Mouse (Mus musculus) stomach, postnatal 0 days (tissue): Measurements from ENCODE around the gene Zfp830. TPM values are rescaled to one million over a fixed set of nuclear protein-coding genes. Genes with fewer than 3 reads are reported as not detected.

Experiments
- ATAC-seq: fragments of 200-750 bp; cut with Nextera tagmentation; 2 replicates; pipeline ENCODE4 v1.8.0; 2017; ENCODE audit not compliant: low FRiP score, low TSS enrichment
- DNase-seq: peaks from one replicate; pipeline ENCODE4 v3.0.0-alpha.2; 2016; ENCODE audit warnings: low spot score
- H3K27ac ChIP-seq: fragments of 300-500 bp; sonication (generic); replicated peaks from 2 replicates; pipeline ENCODE4 v1.5.1; 2014; ENCODE audit warnings: mild to moderate bottlenecking, control low read depth
- H3K27me3 ChIP-seq: fragments of 300-500 bp; sonication (generic); 2 replicates; pipeline ENCODE4 v1.6.1; 2014; ENCODE audit warnings: low read length; ENCODE audit not compliant: control insufficient read depth, insufficient read depth
- H3K36me3 ChIP-seq: fragments of 300-500 bp; sonication (generic); 2 replicates; pipeline ENCODE4 v1.6.1; 2014; ENCODE audit warnings: low read length, mixed read lengths; ENCODE audit not compliant: control insufficient read depth, insufficient read depth
- H3K4me1 ChIP-seq: fragments of 300-500 bp; sonication (generic); replicated peaks from 2 replicates; pipeline ENCODE4 v1.6.1; 2014; ENCODE audit warnings: antibody characterized with exemption; ENCODE audit not compliant: control insufficient read depth, insufficient read depth
- H3K4me2 ChIP-seq: fragments of 300-500 bp; sonication (generic); replicated peaks from 2 replicates; pipeline ENCODE4 v1.6.1; 2014; ENCODE audit warnings: low read depth, mild to moderate bottlenecking, control low read depth, moderate library complexity
- H3K4me3 ChIP-seq: fragments of 300-500 bp; sonication (generic); 2 replicates; pipeline ENCODE4 v1.5.1; 2014; ENCODE audit warnings: low read depth, low read length, control low read depth
- H3K9ac ChIP-seq: fragments of 300-500 bp; sonication (generic); 2 replicates; pipeline ENCODE4 v1.6.1; 2014; ENCODE audit warnings: mild to moderate bottlenecking, low read length, control low read depth, mixed read lengths
- H3K9me3 ChIP-seq: fragments of 300-500 bp; sonication (generic); 2 replicates; pipeline ENCODE4 v1.6.1; 2016; ENCODE audit warnings: low read length; ENCODE audit not compliant: control insufficient read depth
- CTCF ChIP-seq: IDR thresholded peaks from 2 replicates; pipeline ENCODE4 v1.5.1; 2016; ENCODE audit warnings: antibody characterized with exemption, low read depth, mild to moderate bottlenecking, moderate library complexity
- EP300 ChIP-seq: optimal IDR thresholded peaks from 2 replicates; pipeline ENCODE3; 2016; ENCODE audit warnings: antibody characterized with exemption
- WGBS: fragments of 180-500 bp; shearing (Covaris S2); extraction: QIAGEN DNeasy Blood & Tissue Kit; methylation state at CpG from one replicate; pipeline ENCODE4 v1.1.7; 2014; 5-methylcytosine and 5-hydroxymethylcytosine counted together
- polyA plus RNA-seq: library from polyadenylated mRNA; unstranded; fragments of >200 nt; fragmentation: Nextera tagmentation; extraction: Ambion mirVana; gene quantifications from 2 replicates; pipeline ENCODE4 v1.2.1, GENCODE M21; 2015

The Zfp830 gene
- polyA plus RNA-seq, 1 experiment from 2014 or later, result 19.2 TPM

GRCm38 (mm10) chr11:82780134-82780533 is 16.0 kb downstream of the Zfp830 start:
- WGBS, result 29% methylated on average over 5 of the region's 5 CpGs
- H3K4me1 ChIP-seq, result no peaks in the 10 kb centered on the region; the same call in 1 of the 2 replicates
- 0 out of 2 replicates have a peak, but pooled peaks cover 3% of the 10 kb centered on the region for H3K36me3 ChIP-seq
- no peaks in the 10 kb centered on the region for H3K27me3 ChIP-seq
- peak overlapping the region; percentile 97 for H3K27ac ChIP-seq
- TF ChIP-seq EP300 (no peak), CTCF (no peak)
- ATAC-seq (no peak), DNase-seq (no peak)
- peak overlapping the region; percentile 97 for H3K9ac ChIP-seq
- H3K9me3 ChIP-seq, result no peaks in the 10 kb centered on the region
- peak overlapping the region; percentile 95 for H3K4me3 ChIP-seq
- H3K4me2 ChIP-seq, result peak overlapping the region; percentile 62

DNA sequence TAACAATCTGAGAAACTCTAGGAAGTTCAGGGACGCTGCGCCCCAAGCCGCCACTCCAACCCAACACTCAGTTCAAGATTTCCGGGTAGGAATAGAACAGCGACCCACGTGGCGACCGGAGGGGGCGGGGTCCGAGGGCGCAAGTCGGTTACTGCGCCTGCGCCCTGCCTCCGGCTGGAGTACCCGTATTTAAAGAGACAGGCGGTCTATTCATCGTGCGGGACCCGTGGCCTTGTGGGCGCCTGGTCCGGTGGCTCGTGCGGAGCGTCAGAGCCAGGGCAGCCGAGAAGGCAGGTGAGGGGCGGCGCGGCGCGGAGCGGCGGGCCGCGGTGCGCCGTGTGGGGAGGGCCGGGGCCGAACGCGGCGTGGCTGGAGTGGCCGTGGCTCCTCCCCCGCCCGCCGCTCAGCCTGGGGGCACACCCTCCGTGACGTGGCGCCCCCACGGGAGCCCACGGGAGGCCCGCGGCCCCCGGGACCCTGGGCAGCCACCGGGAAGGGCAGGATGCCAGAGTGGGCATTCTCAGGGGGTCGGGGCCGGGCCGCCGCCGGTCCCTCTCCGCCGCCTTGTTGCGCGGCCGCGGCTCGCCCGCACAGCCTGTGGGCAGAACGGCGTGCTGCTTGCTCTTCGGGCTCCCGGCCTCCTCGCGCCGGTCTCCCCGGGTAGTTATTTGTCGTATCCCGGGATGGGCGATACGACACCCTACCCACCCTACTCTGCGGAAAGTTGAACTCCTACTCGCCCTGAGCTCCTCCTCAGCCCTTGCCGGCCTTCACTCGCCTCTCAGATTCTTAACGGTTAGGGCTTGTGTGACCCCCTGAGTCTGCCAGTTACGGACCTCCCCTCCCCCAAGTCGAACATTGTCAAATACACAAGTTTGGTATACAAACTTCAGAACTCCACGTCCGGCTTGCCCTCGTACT is 17.1 kb downstream of the Zfp830 start, which contains the start of gene Lig3:
Lig3 (plus strand) TSS at position 126 of the 921 bp plus-strand sequence.
- Histone ChIP-seq H3K27me3 (no peaks in the 10 kb centered on the region), H3K4me3 (peak within 1 kb of the TSS; percentile 95), H3K27ac (peak within 1 kb of the TSS; percentile 97), H3K4me2 (peak within 1 kb of the TSS; percentile 62), H3K9ac (peak within 1 kb of the TSS; percentile 97), H3K4me1 (no peaks in the 10 kb centered on the region; the same call in 1 of the 2 replicates), H3K9me3 (no peaks in the 10 kb centered on the region), H3K36me3 (0 out of 2 replicates have a peak, but pooled peaks cover 3% of the 10 kb centered on the region)
- DNase-seq, result peak; percentile 95
- ATAC-seq, result peak; percentile 94
- TF ChIP-seq CTCF (peak; percentile 23; the same call in 1 of the 2 replicates), EP300 (no peak)
- under 1% methylated on average over 73 of the region's 90 CpGs for WGBS

GRCm38 (mm10) chr11:82782197-82782596 is 18.1 kb downstream of the Zfp830 start:
- Histone ChIP-seq H3K4me3 (peak overlapping the region; percentile 95), H3K27ac (no peak overlapping the region; the same call in none of the 2 replicates), H3K27me3 (no peaks in the 10 kb centered on the region), H3K4me1 (no peaks in the 10 kb centered on the region; the same call in 1 of the 2 replicates), H3K36me3 (0 out of 2 replicates have a peak, but pooled peaks cover 3% of the 10 kb centered on the region), H3K4me2 (peak overlapping the region; percentile 62), H3K9me3 (no peaks in the 10 kb centered on the region), H3K9ac (peak overlapping the region; percentile 97)
- WGBS, result 44% methylated on average over 6 of the region's 6 CpGs
- TF ChIP-seq EP300 (no peak), CTCF (no peak)
- no peak for ATAC-seq
- DNase-seq, result no peak

DNA sequence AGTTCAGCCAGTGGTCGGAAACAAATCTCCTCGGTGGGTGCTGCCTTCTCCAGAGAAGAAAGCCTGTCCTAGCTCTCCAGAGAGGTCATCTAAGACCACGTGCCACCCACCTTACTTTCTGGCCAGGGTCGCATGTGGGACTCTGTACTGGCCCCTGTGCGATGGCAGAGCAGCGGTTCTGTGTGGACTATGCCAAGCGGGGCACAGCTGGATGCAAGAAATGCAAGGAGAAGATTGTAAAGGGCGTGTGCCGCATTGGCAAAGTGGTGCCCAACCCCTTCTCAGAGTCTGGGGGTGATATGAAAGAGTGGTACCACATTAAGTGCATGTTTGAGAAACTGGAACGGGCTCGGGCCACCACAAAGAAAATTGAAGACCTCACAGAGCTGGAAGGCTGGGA is 19.3 kb downstream of the Zfp830 start:
- Histone ChIP-seq H3K4me2 (0 out of 2 replicates have a peak overlapping the region, but pooled peaks have one; percentile 25), H3K4me1 (no peaks in the 10 kb centered on the region; the same call in 1 of the 2 replicates), H3K9ac (no peak overlapping the region), H3K4me3 (no peak overlapping the region), H3K27me3 (no peaks in the 10 kb centered on the region), H3K36me3 (peaks cover 3% of the 10 kb centered on the region; the same call in 1 of the 2 replicates), H3K27ac (peak overlapping the region; percentile 65; the same call in 1 of the 2 replicates), H3K9me3 (no peaks in the 10 kb centered on the region)
- 78% methylated on average over 11 of the region's 11 CpGs for WGBS
- TF ChIP-seq CTCF, result no peak
- no peak for TF ChIP-seq EP300
- ATAC-seq, result no peak; the same call in 1 of the 2 replicates
- no peak for DNase-seq

DNA sequence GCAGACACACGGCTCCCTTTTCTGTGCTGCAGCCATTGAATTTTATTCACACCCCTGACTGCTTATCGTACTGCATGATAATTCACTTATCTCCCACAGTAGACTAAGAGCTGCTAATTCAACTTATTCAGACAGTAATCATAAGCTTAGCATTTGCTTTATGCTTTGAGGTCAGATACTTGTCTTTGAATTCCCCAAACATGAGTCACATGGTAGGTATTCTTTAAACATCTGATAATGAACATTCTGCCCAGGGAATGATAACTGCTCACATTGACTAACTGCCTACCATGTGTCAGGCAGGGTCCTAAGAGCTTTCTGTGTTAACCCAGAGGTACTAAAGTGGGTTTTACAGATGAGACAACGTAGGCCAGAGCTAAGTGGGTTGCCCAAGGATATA is 42.5 kb downstream of the Zfp830 start:
- no peak overlapping the region for H3K4me2 ChIP-seq
- H3K27ac ChIP-seq, result no peak overlapping the region
- DNase-seq, result no peak
- no peak for ATAC-seq
- TF ChIP-seq CTCF (no peak), EP300 (no peak)
- H3K9ac ChIP-seq, result no peak overlapping the region
- H3K9me3 ChIP-seq, result no peaks in the 10 kb centered on the region
- 55% methylated on average over 3 of the region's 3 CpGs for WGBS
- no peak overlapping the region for H3K4me3 ChIP-seq
- no peaks in the 10 kb centered on the region for H3K27me3 ChIP-seq
- peaks cover 25% of the 10 kb centered on the region; the same call in 1 of the 2 replicates for H3K36me3 ChIP-seq
- H3K4me1 ChIP-seq, result no peaks in the 10 kb centered on the region
